Mouse (Mus musculus): ENCODE results near the gene Zfp534. TPM values are rescaled to one million over a fixed set of nuclear protein-coding genes. Genes with fewer than 3 reads are reported as not detected.
"Not testable (repeated sequence)": the region's sequence is repeated elsewhere in the genome, so short reads cannot be mapped to it uniquely, and the experiment has no call there.

The Zfp534 gene
- polyA plus RNA-seq (2016; fragmentation: Nextera tagmentation; extraction: Ambion mirVana): not detected in 2 replicates

DNA sequence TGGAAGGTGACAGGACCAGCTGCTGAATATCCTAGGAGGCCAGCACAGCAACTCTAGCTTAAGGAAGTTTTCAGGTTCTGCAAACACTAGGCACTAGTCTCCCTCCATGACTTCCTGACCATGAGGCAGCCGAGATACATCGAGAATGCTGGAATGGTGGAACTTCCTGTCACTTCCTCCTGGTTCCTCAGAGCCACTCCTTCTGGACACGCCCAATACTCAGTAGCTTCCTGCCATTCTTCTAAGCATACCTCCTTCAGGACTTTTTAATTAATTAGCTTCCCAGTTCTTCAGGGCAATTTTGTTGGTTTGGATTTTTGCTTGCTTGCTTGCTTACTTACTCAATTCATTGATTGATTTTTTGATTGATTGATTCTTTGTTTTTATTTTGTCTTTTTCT is at the start of gene Zfp534:
Gene Zfp534 (minus strand): TSS at position 101 of the 400 bp plus-strand sequence.
- H3K36me3 ChIP-seq; H3K9me3 ChIP-seq (replicated peaks): not testable (repeated sequence)
- WGBS: 68% methylated on average over 3 of the region's 3 CpGs

GRCm38 (mm10) chr4:147746255-147746654 is 43.9 kb upstream of the Zfp534 start:
- not testable (repeated sequence) for H3K4me2 ChIP-seq; H3K4me3 ChIP-seq; H3K36me3 ChIP-seq; H3K9ac ChIP-seq; ATAC-seq (ENCODE audit: insufficient number of reproducible peaks, low FRiP score); H3K9me3 ChIP-seq (replicated peaks); H3K27ac ChIP-seq (ENCODE audit: poor library complexity, severe bottlenecking); H3K27me3 ChIP-seq (replicated peaks); H3K4me1 ChIP-seq (replicated peaks)
- WGBS: 90% methylated on average over 14 of the region's 15 CpGs

More for the DNA sequence above, at the start of gene Zfp534:
- H3K4me1 ChIP-seq (replicated peaks); H3K4me3 ChIP-seq; H3K4me2 ChIP-seq; H3K27ac ChIP-seq (ENCODE audit: poor library complexity, severe bottlenecking); ATAC-seq (ENCODE audit: insufficient number of reproducible peaks, low FRiP score); H3K9ac ChIP-seq; H3K27me3 ChIP-seq (replicated peaks): not testable (repeated sequence)

GRCm38 (mm10) chr4:147738636-147739369 is 36.5 kb upstream of the Zfp534 start:
- WGBS: 25% methylated on average over 63 of the region's 63 CpGs
- not testable (repeated sequence) for ATAC-seq (ENCODE audit: insufficient number of reproducible peaks, low FRiP score); H3K27me3 ChIP-seq (replicated peaks); H3K4me1 ChIP-seq (replicated peaks); H3K36me3 ChIP-seq; H3K9me3 ChIP-seq (replicated peaks); H3K27ac ChIP-seq (ENCODE audit: poor library complexity, severe bottlenecking)
- Histone ChIP-seq H3K4me2 (peak overlapping the region; percentile 68), H3K9ac (peak overlapping the region; percentile 52), H3K4me3 (peak overlapping the region; percentile 48)

DNA sequence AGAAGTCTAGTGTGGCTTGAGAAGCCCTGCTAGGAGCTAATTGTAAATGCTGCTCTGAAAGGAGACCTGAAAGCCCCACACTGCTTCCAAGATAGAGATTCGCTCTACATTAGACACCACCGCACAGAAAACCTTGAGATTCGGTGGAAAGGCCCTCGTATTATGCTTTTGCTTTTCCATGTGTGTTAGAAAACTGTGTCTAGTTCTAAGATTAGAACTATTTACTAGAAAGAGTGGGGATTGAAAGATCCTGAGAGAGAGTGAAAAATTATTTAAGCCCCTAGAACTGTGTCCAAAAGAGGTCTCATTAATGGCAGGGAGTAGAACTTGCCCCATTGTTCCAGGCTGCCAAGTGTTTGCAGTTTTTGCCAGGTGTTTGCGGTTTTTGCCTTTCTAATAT is 47.1 kb downstream of the Zfp534 start:
- not testable (repeated sequence) for H3K4me3 ChIP-seq; H3K36me3 ChIP-seq; ATAC-seq (ENCODE audit: insufficient number of reproducible peaks, low FRiP score); H3K4me2 ChIP-seq; H3K9ac ChIP-seq; H3K27ac ChIP-seq (ENCODE audit: poor library complexity, severe bottlenecking); H3K9me3 ChIP-seq (replicated peaks); H3K4me1 ChIP-seq (replicated peaks); H3K27me3 ChIP-seq (replicated peaks)
- WGBS: 74% methylated on average over 5 of the region's 5 CpGs

DNA sequence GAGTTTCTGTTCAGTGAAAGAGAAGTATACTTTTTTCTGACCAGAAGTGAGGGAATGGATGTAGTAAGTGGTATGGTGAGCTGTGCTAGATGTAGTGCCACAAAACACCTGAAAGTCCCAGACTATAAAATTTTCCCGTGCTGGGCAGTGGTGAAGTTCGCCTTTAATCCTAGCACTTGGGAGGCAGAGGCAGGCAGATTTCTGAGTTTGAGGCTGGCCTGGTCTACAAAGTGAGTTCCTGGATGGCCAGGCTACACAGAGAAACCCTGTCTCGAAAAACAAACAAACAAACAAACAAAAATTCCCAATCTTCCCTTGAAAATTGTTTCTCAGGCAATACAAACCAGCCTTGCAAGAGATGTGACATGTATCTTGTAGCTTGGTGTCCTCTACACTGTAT is 54.9 kb downstream of the Zfp534 start:
- not testable (repeated sequence) for H3K27ac ChIP-seq (ENCODE audit: poor library complexity, severe bottlenecking); H3K36me3 ChIP-seq; H3K9ac ChIP-seq; H3K4me2 ChIP-seq; H3K9me3 ChIP-seq (replicated peaks); H3K27me3 ChIP-seq (replicated peaks); H3K4me1 ChIP-seq (replicated peaks); H3K4me3 ChIP-seq; ATAC-seq (ENCODE audit: insufficient number of reproducible peaks, low FRiP score)
- WGBS: no CpG with 5 or more reads among the region's 3 CpGs

DNA sequence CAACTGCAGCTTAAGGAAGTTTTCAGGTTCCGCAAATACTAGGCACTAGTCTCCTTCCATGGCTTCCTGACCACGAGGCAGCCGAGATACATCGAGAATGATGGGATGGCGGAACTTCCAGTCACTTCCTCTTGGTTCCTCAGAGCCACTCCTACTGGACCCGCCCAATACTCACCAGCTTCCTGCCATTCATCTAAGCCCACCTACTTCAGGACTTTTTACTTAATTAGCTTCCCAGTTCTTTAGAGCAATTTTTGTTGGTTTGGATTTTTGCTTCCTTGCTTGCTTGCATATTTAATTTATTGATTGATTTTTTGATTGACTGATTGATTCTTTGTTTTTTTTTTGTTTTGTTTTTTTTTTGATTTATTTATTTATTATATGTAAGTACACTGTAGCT is 59.9 kb downstream of the Zfp534 start, which contains the start of gene Zfp979:
Gene Zfp979 (minus strand): TSS at position 101 of the 400 bp plus-strand sequence.
- not testable (repeated sequence) for H3K9ac ChIP-seq; ATAC-seq (ENCODE audit: insufficient number of reproducible peaks, low FRiP score); H3K27me3 ChIP-seq (replicated peaks); H3K27ac ChIP-seq (ENCODE audit: poor library complexity, severe bottlenecking); H3K4me1 ChIP-seq (replicated peaks); H3K4me2 ChIP-seq; H3K9me3 ChIP-seq (replicated peaks); H3K4me3 ChIP-seq; H3K36me3 ChIP-seq
- no CpG with 5 or more reads among the region's 6 CpGs for WGBS

DNA sequence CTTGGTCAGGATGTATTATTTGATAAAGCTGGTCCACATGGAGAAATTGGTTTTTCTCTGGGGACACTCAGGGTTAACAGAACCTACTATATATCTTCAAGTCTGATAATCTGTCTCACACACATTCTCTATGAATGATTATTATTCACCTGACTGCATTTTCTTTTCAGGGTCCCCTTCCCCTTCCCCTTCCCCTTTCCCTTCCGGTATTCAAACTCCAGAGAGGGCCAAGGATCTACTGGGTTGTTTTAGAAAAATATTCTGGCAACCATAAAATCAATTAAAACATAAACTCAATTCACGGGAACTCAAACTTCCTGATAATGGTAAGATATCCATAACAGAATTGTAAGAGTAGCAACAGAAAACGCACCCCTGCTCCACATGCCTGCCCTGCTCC is 60.4 kb downstream of the Zfp534 start:
- not testable (repeated sequence) for H3K4me2 ChIP-seq; H3K27ac ChIP-seq (ENCODE audit: poor library complexity, severe bottlenecking); H3K27me3 ChIP-seq (replicated peaks); H3K9ac ChIP-seq; H3K4me3 ChIP-seq; H3K36me3 ChIP-seq; ATAC-seq (ENCODE audit: insufficient number of reproducible peaks, low FRiP score); H3K9me3 ChIP-seq (replicated peaks); H3K4me1 ChIP-seq (replicated peaks)
- whole genome bisulfite sequencing: 35% methylated on average over 2 of the region's 3 CpGs

- H3K36me3 ChIP-seq; H3K9ac ChIP-seq; H3K27me3 ChIP-seq (replicated peaks); H3K9me3 ChIP-seq (replicated peaks); H3K4me2 ChIP-seq; H3K4me3 ChIP-seq; H3K27ac ChIP-seq (ENCODE audit: poor library complexity, severe bottlenecking); H3K4me1 ChIP-seq (replicated peaks): not testable (repeated sequence)
- WGBS: no CpG with 5 or more reads among the region's 2 CpGs
- ATAC-seq (ENCODE audit: insufficient number of reproducible peaks, low FRiP score): peak; percentile 77
Observed at GRCm38 (mm10) chr4:147633818-147634262, 68.5 kb downstream of the Zfp534 start.

Other genes with a start within 250 kb of the Zfp534 start
- 10.0 and 11.7 TPM in 2 replicates for gene Zfp982, start 210.1 kb downstream of the Zfp534 start, polyA plus RNA-seq (2016; fragmentation: Nextera tagmentation; extraction: Ambion mirVana)
- 0.36 and 0.50 TPM in 2 replicates for gene Gm16503, start 162.3 kb downstream of the Zfp534 start, polyA plus RNA-seq (2016; fragmentation: Nextera tagmentation; extraction: Ambion mirVana)
- gene Zfp985, start 149.3 kb downstream of the Zfp534 start, polyA plus RNA-seq (2016; fragmentation: Nextera tagmentation; extraction: Ambion mirVana): 0.22 TPM in 1 of 2 replicates, not detected in the other
- 4.2 and 4.5 TPM in 2 replicates for gene Zfp979, start 60.0 kb downstream of the Zfp534 start, polyA plus RNA-seq (2016; fragmentation: Nextera tagmentation; extraction: Ambion mirVana)
- 9.1 and 11.0 TPM in 2 replicates for gene Zfp984, start 107.2 kb upstream of the Zfp534 start, polyA plus RNA-seq (2016; fragmentation: Nextera tagmentation; extraction: Ambion mirVana)
- 5.0 and 5.9 TPM in 2 replicates for gene Zfp933, start 145.8 kb upstream of the Zfp534 start, polyA plus RNA-seq (2016; fragmentation: Nextera tagmentation; extraction: Ambion mirVana)
- 23.4 and 26.3 TPM in 2 replicates for gene Miip, start 166.3 kb upstream of the Zfp534 start, polyA plus RNA-seq (2016; fragmentation: Nextera tagmentation; extraction: Ambion mirVana)
- 9.0 and 9.1 TPM in 2 replicates for gene Fv1, start 166.4 kb upstream of the Zfp534 start, polyA plus RNA-seq (2016; fragmentation: Nextera tagmentation; extraction: Ambion mirVana)
- gene Mfn2, start 202.2 kb upstream of the Zfp534 start, polyA plus RNA-seq (2016; fragmentation: Nextera tagmentation; extraction: Ambion mirVana): 121 and 123 TPM in 2 replicates
- gene Plod1, start 234.2 kb upstream of the Zfp534 start, polyA plus RNA-seq (2016; fragmentation: Nextera tagmentation; extraction: Ambion mirVana): 46.9 and 49.6 TPM in 2 replicates
- gene 2510039O18Rik, start 238.3 kb upstream of the Zfp534 start, polyA plus RNA-seq (2016; fragmentation: Nextera tagmentation; extraction: Ambion mirVana): 24.6 and 24.9 TPM in 2 replicates

Data from heart, embryonic 12.5 days (tissue).